Mouse (Mus musculus) heart, embryonic 10.5 days (tissue): ENCODE measurements around the gene Agr3. TPM values are rescaled to one million over a fixed set of nuclear protein-coding genes. Genes with fewer than 3 reads are reported as not detected.

ENCODE experiments used
- DNase-seq: peaks from one replicate; pipeline ENCODE4 v3.0.0-alpha.2; 2017; ENCODE audit warnings: low spot score
- H3K27ac ChIP-seq: fragments of 300-500 bp; sonication (generic); 2 replicates; pipeline ENCODE4 v1.5.1; 2016; ENCODE audit warnings: mild to moderate bottlenecking
- H3K27me3 ChIP-seq: fragments of 300-500 bp; sonication (generic); 2 replicates; pipeline ENCODE4 v1.6.1; 2016; ENCODE audit warnings: mild to moderate bottlenecking; ENCODE audit not compliant: poor library complexity, insufficient read depth, severe bottlenecking
- H3K36me3 ChIP-seq: fragments of 300-500 bp; sonication (generic); 2 replicates; pipeline ENCODE4 v1.6.1; 2016; ENCODE audit warnings: mild to moderate bottlenecking, moderate library complexity
- H3K4me1 ChIP-seq: fragments of 300-500 bp; sonication (generic); 2 replicates; pipeline ENCODE4 v1.6.1; 2016; ENCODE audit warnings: mild to moderate bottlenecking
- H3K4me3 ChIP-seq: fragments of 300-500 bp; sonication (generic); 2 replicates; pipeline ENCODE4 v1.5.1; 2016; ENCODE audit warnings: mild to moderate bottlenecking, moderate library complexity
- H3K9me3 ChIP-seq: fragments of 300-500 bp; sonication (generic); 2 replicates; pipeline ENCODE4 v1.6.1; 2016; ENCODE audit warnings: mild to moderate bottlenecking, moderate library complexity
- WGBS: fragments of 180-500 bp; shearing (Covaris S2); methylation state at CpG from one replicate; pipeline ENCODE4 v1.1.7; 2016; 5-methylcytosine and 5-hydroxymethylcytosine counted together
- polyA plus RNA-seq: library from polyadenylated mRNA; unstranded; fragments of >200 nt; fragmentation: Nextera tagmentation; extraction: Ambion mirVana; gene quantifications from 2 replicates; pipeline ENCODE4 v1.2.1, GENCODE M21; 2016

Gene Agr3
- not detected in 2 replicates for polyA plus RNA-seq

DNA sequence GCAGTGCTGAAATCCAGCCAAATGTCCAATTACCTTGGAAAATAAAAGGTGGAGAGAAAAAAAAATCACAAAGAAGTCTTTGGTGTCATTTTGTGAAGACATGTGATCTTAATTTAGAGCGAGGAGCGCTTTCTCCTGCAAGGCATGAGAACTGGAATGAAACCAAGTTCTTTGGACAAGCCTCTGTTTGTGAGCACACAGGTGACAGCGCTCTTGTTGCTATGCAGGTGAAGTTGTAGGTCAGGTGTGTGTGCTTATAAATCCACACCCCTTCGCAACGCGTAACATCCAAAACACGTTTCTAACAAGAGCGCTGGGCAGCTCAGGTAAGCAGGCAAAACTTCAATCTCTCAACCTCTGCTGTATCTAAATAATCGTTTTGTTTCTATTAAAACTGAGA lies at the start of gene Agr3:
Agr3 (plus strand) TSS at position 219 of the 400 bp plus-strand sequence.
- no peak for DNase-seq
- H3K9me3 ChIP-seq = no peaks in the 10 kb centered on the region
- no peak within 1 kb of the TSS for H3K27ac ChIP-seq
- H3K27me3 ChIP-seq = no peaks in the 10 kb centered on the region
- no peaks in the 10 kb centered on the region for H3K4me1 ChIP-seq
- 90% methylated on average over 9 of the region's 9 CpGs for WGBS
- H3K4me3 ChIP-seq = no peak within 1 kb of the TSS
- no peaks in the 10 kb centered on the region for H3K36me3 ChIP-seq

GRCm38 (mm10) chr12:35884892-35885558 lies 40.4 kb upstream of the Agr3 start:
- WGBS = 51% methylated on average over 9 of the region's 9 CpGs
- H3K36me3 ChIP-seq = no peaks in the 10 kb centered on the region
- no peaks in the 10 kb centered on the region for H3K27me3 ChIP-seq
- H3K9me3 ChIP-seq = no peaks in the 10 kb centered on the region
- no peak for DNase-seq
- no peak overlapping the region for H3K27ac ChIP-seq
- no peak overlapping the region for H3K4me3 ChIP-seq
- no peaks in the 10 kb centered on the region for H3K4me1 ChIP-seq

GRCm38 (mm10) chr12:35889383-35889782 lies 36.0 kb upstream of the Agr3 start:
- Histone ChIP-seq H3K36me3 (no peaks in the 10 kb centered on the region), H3K9me3 (no peaks in the 10 kb centered on the region), H3K4me1 (peaks cover 4% of the 10 kb centered on the region; the same call in 1 of the 2 replicates), H3K4me3 (no peak overlapping the region), H3K27me3 (no peaks in the 10 kb centered on the region), H3K27ac (no peak overlapping the region)
- DNase-seq = no peak
- WGBS = 65% methylated on average over 2 of the region's 2 CpGs

GRCm38 (mm10) chr12:35890756-35891155 lies 34.7 kb upstream of the Agr3 start:
- Histone ChIP-seq H3K27ac (no peak overlapping the region), H3K9me3 (no peaks in the 10 kb centered on the region), H3K4me1 (peaks cover 6% of the 10 kb centered on the region; the same call in 1 of the 2 replicates), H3K4me3 (no peak overlapping the region), H3K27me3 (no peaks in the 10 kb centered on the region), H3K36me3 (no peaks in the 10 kb centered on the region)
- DNase-seq = no peak
- 76% methylated on average over 2 of the region's 2 CpGs for WGBS

DNA sequence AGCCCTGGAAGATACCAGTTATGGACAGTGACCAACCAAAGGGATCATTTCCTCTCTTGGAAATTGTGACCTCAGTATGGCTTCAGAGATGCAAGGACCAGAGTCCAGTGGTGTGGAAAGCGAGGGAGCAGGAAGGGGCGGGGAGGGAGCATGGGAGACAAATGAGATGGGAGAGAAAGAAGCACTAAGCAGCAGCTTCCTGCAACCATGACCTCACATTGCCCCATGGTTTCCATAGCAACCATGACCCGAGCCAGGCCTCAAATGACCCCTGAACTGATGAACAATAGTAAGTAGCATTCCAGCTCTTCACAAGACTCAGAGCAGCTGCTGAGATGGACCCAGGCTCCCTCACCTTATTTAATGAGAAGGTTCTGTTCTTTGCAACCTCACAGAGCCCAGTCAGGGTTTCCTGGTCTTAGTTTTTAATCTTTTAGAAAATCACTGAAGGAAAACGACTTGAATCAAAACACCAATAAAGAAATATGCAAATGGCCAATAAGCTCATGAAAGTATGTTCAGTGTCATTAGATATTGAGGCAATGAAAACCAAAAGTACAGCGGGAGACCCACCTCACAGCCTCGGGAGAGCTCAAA lies 31.0 kb upstream of the Agr3 start:
- Histone ChIP-seq H3K27ac (no peak overlapping the region), H3K4me1 (peaks cover 6% of the 10 kb centered on the region; the same call in 1 of the 2 replicates), H3K4me3 (no peak overlapping the region), H3K27me3 (no peaks in the 10 kb centered on the region), H3K9me3 (no peaks in the 10 kb centered on the region), H3K36me3 (no peaks in the 10 kb centered on the region)
- 43% methylated on average over 6 of the region's 6 CpGs for WGBS
- no peak for DNase-seq

DNA sequence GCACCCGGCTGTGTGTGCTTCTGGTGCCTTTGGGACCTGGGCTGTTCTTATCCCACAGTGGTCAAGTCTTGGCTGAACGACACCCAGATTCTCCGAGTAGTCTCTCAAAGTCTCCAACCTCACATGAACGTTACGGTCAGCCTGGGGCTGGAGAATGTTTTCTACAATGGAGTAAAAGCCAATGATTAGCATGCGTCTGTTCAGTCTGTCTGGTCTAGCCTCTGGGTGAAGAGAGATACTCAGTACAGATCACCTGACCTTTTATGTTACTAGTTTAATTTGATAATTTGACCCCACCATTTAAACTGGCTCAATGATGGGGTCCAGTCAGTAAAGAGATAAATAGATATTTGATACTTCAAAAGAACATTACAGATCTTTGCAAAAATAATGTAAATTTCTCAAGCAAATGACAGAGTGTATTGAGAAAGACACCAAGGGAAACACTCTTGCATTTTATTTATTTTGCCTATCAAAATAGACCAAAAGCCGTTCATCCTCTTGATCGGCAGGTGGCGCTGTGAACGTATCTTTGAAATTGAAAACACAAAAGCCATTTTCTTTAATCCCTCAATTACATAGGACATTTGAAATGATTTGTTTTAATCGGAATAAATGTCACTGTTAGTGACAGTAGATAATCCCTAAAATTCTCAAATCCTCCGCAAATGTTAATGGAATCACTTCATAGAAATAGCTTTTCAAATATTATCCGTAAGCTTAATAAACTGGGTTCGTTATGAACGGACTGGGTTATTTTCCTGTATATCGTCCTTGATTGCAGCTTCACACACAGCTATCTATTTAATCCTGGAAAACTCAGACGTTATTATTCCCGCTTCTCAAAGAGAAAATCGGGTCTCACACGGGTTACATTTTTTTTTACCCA lies 29.3 kb upstream of the Agr3 start:
- H3K27me3 ChIP-seq = no peaks in the 10 kb centered on the region
- H3K4me3 ChIP-seq = peak overlapping the region; percentile 55
- DNase-seq = no peak
- no peak overlapping the region for H3K27ac ChIP-seq
- no peaks in the 10 kb centered on the region for H3K9me3 ChIP-seq
- 31% methylated on average over 20 of the region's 20 CpGs for WGBS
- H3K4me1 ChIP-seq = peaks cover 6% of the 10 kb centered on the region; the same call in 1 of the 2 replicates
- H3K36me3 ChIP-seq = no peaks in the 10 kb centered on the region

GRCm38 (mm10) chr12:35896764-35897282 lies 28.6 kb upstream of the Agr3 start:
- Histone ChIP-seq H3K27me3 (no peaks in the 10 kb centered on the region), H3K36me3 (no peaks in the 10 kb centered on the region), H3K9me3 (no peaks in the 10 kb centered on the region), H3K4me1 (peaks cover 6% of the 10 kb centered on the region; the same call in 1 of the 2 replicates), H3K27ac (no peak overlapping the region), H3K4me3 (peak overlapping the region; percentile 55)
- no peak for DNase-seq
- WGBS = 29% methylated on average over 4 of the region's 4 CpGs

DNA sequence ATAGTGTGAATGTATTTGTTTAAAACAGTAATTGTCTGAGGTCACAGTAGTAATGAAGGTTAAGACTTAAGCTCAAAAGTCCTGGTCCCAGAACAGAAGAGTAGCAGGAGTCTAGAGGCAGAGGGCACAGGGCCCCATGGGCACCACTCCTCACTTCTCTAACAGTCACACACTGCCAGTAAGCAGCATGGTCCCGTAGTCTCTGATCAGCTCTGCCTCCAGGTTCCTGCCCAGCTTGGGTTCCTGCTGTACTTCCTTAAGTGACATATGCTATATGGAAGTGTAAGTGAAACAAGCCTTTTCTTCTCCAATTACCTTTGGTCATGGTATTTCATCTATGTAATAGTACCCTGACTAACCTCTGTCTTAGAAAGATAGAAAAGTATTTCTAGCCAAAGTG lies 14.8 kb upstream of the Agr3 start:
- 86% methylated on average over 1 of the region's 1 CpGs for WGBS
- H3K9me3 ChIP-seq = no peaks in the 10 kb centered on the region
- no peaks in the 10 kb centered on the region for H3K4me1 ChIP-seq
- H3K27me3 ChIP-seq = no peaks in the 10 kb centered on the region
- H3K4me3 ChIP-seq = no peak overlapping the region
- DNase-seq = no peak
- H3K36me3 ChIP-seq = no peaks in the 10 kb centered on the region
- H3K27ac ChIP-seq = no peak overlapping the region

- Histone ChIP-seq H3K9me3 (no peaks in the 10 kb centered on the region), H3K27me3 (no peaks in the 10 kb centered on the region), H3K27ac (no peak overlapping the region), H3K4me3 (no peak overlapping the region), H3K36me3 (no peaks in the 10 kb centered on the region), H3K4me1 (no peaks in the 10 kb centered on the region)
- DNase-seq = no peak
Observed at GRCm38 (mm10) chr12:35915813-35916212, 9.6 kb upstream of the Agr3 start.

GRCm38 (mm10) chr12:35916467-35916866 lies 9.0 kb upstream of the Agr3 start:
- H3K27ac ChIP-seq = no peak overlapping the region
- no peak overlapping the region for H3K4me3 ChIP-seq
- no peaks in the 10 kb centered on the region for H3K9me3 ChIP-seq
- H3K4me1 ChIP-seq = no peaks in the 10 kb centered on the region
- WGBS = 73% methylated on average over 1 of the region's 1 CpGs
- no peaks in the 10 kb centered on the region for H3K36me3 ChIP-seq
- no peaks in the 10 kb centered on the region for H3K27me3 ChIP-seq
- DNase-seq = no peak

GRCm38 (mm10) chr12:35918031-35918430 lies 7.4 kb upstream of the Agr3 start:
- Histone ChIP-seq H3K27me3 (no peaks in the 10 kb centered on the region), H3K9me3 (no peaks in the 10 kb centered on the region), H3K36me3 (no peaks in the 10 kb centered on the region), H3K4me3 (no peak overlapping the region), H3K4me1 (no peaks in the 10 kb centered on the region), H3K27ac (no peak overlapping the region)
- 68% methylated on average over 1 of the region's 1 CpGs for WGBS
- DNase-seq = no peak

- H3K4me1 ChIP-seq = peaks cover 6% of the 10 kb centered on the region
- H3K27me3 ChIP-seq = no peaks in the 10 kb centered on the region
- H3K36me3 ChIP-seq = no peaks in the 10 kb centered on the region
- WGBS = 47% methylated on average over 2 of the region's 2 CpGs
- H3K9me3 ChIP-seq = no peaks in the 10 kb centered on the region
- no peak overlapping the region for H3K4me3 ChIP-seq
- no peak for DNase-seq
- H3K27ac ChIP-seq = no peak overlapping the region
Observed at GRCm38 (mm10) chr12:35927804-35928203, 2.4 kb downstream of the Agr3 start.

DNA sequence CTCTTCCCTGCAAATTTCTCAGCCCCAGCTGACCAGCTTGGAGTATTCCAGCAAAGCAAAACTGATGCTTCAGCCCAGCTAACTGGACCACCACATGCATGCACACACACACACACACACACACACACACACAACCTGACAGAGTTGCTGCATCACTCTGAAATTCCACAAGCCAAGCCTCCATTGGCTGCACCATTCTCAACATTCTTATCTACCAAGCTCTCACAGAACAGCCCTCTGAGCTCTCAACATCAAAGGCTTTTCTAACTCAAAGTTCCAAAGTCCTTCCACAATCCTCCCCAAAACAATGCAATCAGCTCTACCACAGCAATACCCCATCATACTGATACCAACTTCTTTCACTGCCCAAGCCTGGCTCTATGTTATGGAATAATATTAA lies 7.4 kb downstream of the Agr3 start:
- Histone ChIP-seq H3K4me1 (peaks cover 7% of the 10 kb centered on the region), H3K9me3 (no peaks in the 10 kb centered on the region), H3K27me3 (no peaks in the 10 kb centered on the region), H3K27ac (no peak overlapping the region), H3K4me3 (no peak overlapping the region), H3K36me3 (no peaks in the 10 kb centered on the region)
- peak; percentile 77 for DNase-seq
